Mouse (Mus musculus): Measurements from ENCODE around the gene Cd3eap. TPM values are rescaled to one million over a fixed set of nuclear protein-coding genes. Genes with fewer than 3 reads are reported as not detected.

The Cd3eap gene
- total RNA-seq, 2 experiments from 2014 or later, result 15.9 to 18.7 TPM

- intact Hi-C loops (cut with DNase I), result no loop called here
- no peak for DNase-seq
Measured at GRCm38 (mm10) chr7:19337122-19337521, 22.2 kb downstream of the Cd3eap start.

GRCm38 (mm10) chr7:19335583-19335982, 23.7 kb downstream of the Cd3eap start:
- intact Hi-C loops (cut with DNase I), result no loop called here

DNA sequence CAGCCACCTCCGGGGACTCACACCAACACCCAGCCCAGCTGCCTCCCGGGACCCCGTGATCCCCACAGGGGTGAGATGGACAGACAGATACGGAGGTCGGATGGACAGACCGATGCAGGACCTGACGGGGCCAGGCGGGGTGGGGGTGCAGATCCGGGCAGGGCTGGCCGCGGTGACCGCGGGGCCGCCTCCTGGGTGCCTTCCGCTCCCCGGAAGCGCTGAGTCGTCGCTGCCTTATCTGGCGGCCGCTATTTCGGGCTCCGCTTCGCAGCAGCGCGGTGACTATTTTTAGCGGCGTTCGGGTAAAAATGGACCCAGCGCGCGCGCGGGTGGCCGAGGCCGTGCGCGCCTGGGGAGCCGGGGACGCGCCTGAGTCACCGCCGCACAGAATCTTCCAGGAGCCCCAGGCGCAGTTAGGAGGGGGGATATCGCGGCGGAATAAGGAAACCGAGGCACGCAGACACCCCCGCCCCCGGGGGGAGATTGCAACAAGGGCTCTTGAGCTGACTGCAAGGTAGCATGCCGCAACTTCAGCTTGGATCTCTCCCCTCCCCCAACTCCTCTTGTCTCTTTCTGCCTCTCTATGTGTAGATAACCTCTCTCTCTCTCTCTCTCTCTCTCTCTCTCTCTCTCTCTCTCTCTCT, 26.5 kb downstream of the Cd3eap start:
- intact Hi-C loops (cut with DNase I), result no loop called here
- DNase-seq, result peak; percentile 51

More at GRCm38 (mm10) chr7:19335583-19335982, 23.7 kb downstream of the Cd3eap start:
- DNase-seq, result no peak

DNA sequence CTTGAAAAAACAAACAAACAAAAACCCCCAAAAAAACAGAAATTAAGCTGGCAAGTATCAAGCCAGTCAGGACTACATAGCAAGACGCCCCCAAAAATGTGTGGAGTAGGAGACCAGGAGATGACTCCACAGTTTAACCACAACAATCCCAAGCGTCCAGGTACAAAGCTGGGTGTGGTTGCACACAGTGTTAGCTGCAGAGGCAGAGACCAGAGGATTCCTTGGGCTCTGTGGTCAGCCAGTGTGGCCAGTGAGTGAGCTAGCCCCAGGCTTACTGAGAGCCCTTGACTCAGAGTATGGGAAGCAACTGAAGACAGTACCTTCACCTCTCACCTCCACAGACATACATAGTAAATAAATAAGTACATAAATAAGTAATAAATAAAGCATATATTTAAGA, 27.4 kb downstream of the Cd3eap start:
- intact Hi-C loops (cut with DNase I), result no loop called here
- no peak for DNase-seq

- intact Hi-C loops (cut with DNase I), result no loop called here
- no peak for DNase-seq
Measured at GRCm38 (mm10) chr7:19328425-19328824, 30.9 kb downstream of the Cd3eap start.

DNA sequence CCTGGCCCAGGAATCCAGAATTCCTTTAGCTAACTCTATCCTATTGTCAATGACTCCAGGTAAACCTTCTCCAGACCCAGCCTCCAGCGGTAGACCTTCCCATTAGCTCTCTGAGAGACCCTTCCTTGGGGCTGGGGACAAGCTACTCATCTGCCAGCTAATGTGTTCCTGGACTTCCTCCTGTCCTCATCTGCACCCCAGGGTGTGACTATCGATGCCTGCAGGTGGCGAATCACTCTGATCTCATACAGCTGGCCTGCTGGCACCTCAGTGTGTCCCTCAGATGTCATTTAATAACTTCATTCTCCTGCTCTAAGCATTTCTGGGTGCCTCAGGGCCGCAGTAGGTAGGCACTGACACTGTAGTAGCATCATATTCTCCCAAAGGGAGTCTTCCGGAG, 31.5 kb downstream of the Cd3eap start:
- DNase-seq, result no peak
- intact Hi-C loops (cut with DNase I), result no loop called here

- intact Hi-C loops (cut with DNase I), result no loop called here
- peak; percentile 72 for DNase-seq
Measured at GRCm38 (mm10) chr7:19327128-19327527, 32.2 kb downstream of the Cd3eap start.

DNA sequence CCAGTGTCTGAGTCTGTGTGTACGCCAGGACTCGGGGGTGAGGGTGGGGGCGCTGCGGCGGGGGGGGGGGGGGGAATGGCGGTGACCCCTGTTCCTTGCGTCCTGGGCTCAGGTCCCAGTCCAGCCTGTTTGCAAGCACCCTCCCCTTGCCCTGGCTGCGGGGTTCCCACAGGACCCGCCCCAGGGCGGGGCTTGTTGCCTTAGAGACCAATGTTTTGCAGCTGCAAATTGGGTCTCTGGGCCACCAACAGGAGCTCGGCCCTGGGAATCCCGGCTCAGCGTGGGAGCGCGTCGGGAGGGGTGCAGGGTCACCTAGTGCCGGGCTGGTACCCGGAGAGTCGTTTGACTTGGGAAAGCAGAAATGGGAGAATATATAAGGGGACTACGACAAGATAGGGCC, 32.9 kb downstream of the Cd3eap start:
- peak; percentile 74 for DNase-seq

DNA sequence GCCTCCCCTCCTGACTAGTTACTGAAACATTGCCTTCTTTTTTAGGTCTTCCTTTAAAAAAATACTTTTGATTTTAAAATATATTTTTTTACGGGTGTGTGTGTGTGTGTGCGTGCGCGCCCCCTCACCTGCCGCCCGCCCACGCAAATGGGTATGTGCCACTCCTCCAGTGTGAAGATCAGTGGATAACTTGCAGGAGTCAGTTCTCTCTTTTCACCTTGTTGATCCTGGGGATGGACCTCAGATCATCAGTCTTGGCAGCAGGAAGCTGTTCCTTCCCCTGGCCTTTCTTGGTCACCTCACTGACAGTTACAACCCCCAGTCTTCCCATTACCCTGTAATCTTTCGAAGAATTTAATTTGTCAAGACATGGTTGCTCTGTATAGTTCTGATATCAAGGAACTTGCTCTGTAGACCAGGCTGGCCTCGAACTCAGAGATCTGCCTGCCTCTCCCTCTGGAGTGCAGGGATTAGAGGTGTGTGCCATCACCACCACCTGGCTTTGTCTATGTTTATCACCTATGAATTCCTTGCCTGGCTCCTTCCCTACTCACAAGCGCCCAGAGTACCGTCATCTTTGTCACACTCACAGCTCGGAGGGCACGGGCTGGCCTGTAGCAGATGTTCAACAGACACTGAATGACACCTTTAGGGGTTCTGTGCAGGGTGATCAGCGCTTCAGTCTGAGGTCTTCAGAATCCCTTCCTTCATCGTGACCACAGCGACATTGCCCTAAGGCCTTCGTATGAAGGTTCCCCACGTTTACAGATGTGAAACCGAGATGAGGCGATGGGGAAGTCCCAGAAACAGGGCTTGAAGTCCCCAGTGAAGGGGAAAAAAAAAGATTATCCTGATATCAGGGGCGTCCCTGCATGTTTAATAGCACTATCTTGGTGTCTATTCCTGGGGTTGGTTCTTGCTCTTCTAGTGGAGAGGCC, 33.8 kb downstream of the Cd3eap start:
- no peak for DNase-seq
- intact Hi-C loops (cut with DNase I), result no loop called here

More for the DNA sequence above, 32.9 kb downstream of the Cd3eap start:
- intact Hi-C loops (cut with DNase I), result no loop called here

GRCm38 (mm10) chr7:19324221-19324620, 35.1 kb downstream of the Cd3eap start:
- intact Hi-C loops (cut with DNase I), result no loop called here
- no peak for DNase-seq

- DNase-seq, result no peak
- intact Hi-C loops (cut with DNase I), result no loop called here
Measured at GRCm38 (mm10) chr7:19322489-19322888, 36.8 kb downstream of the Cd3eap start.

DNA sequence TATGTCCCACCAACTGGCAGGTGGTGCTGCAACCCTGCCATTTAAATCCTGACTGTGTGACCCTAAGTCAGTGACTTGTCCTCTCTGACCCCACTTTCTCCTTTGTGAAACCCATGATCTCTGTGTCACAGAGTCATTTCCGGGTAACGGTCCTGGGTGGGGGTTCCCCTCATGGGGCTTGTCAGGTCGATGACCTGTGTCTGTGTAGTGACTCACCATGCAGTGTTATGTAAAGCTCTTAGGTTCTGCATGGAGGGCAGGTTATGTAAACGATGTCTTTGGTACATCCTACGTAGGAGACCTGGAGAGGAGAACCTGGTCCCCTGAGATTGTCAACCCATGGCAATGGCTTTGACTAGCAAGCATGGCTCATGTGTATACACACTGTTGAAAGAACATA, 37.8 kb downstream of the Cd3eap start:
- DNase-seq, result no peak
- intact Hi-C loops (cut with DNase I), result no loop called here

GRCm38 (mm10) chr7:19320637-19321036, 38.6 kb downstream of the Cd3eap start:
- intact Hi-C loops (cut with DNase I), result no loop called here
- DNase-seq, result no peak

DNA sequence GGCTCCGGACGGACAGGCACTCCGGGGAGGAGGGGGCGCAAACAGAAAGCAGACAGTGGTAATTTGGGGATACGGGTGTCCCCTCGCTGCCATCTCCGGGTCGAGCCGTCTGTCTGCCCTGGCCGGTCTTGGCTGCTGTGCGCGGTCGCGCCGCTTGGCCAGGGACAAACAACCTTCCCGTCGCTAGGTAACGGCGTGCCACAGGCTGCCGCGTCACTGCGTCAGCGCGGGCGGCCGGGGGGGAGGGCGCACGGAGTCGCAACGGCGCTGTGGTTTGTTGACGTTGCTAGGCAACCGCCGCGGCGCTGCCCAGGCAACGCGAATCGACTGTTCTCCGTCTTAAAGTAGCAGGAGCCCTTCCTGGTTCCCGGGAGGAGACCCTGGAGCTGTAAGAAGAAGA, 39.4 kb downstream of the Cd3eap start:
- peak; percentile 97 for DNase-seq
- intact Hi-C loops (cut with DNase I), result no loop called here

DNA sequence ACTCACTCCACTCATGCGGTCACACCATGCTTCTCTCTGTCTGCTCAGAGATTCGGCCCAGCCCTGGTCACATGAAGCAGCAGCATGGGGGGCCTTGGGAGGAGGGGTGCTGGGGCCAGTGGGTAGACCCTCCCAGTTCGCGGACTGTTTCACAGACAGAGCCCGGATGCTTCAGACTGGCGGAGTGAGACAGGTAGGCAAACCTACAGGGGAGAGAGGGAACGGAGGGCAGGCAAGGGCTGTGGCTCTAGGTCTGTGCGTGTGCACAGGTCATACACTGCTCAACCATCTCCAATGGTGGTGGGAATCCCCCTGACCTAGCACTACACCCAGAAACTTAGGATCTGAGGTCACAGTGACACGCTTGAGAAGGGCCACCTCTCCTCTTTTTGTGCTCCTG, 39.8 kb downstream of the Cd3eap start:
- intact Hi-C loops (cut with DNase I), result no loop called here
- DNase-seq, result no peak

DNA sequence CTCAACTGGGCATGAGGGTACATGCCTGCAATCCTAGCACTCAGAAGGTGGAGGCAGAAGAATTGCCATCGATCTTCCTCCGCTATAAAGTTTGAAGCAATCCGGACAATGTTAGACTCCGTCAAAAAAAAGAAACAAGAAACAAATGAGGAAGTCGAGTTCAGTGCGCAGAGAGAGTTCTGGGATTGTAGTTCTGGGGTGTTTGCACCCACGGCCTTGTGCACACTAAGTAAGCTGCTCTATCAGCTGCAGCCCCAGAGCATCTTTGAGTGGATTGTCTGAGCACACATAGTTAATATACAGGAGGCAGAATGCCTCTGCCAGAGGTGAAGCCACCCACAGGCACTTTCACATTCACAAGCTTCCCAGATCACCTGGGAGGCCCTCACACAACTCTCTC, 40.6 kb downstream of the Cd3eap start:
- DNase-seq, result no peak
- intact Hi-C loops (cut with DNase I), result no loop called here

DNA sequence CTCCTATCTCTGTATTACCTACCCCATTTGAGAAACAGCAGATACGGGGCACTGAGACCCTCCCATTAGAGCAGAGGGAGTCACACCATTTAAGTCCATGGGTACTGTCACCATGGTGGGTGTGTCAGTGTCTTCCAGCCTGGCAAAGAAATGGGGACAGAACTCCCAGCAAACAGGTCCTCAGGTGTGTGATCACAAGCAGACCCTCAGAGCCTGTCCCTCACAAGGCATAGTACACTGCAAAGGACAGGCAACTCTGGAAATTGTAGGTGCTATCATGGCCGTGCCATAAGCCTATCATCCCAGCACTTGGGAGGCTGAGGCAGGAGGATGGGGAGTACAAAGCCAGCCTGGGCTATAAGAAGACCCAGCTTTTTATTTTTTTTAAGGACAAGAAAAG, 41.1 kb downstream of the Cd3eap start:
- no peak for DNase-seq
- intact Hi-C loops (cut with DNase I), result no loop called here

GRCm38 (mm10) chr7:19316451-19317161, 42.7 kb downstream of the Cd3eap start:
- intact Hi-C loops (cut with DNase I), result no loop called here
- no peak for DNase-seq

- intact Hi-C loops (cut with DNase I), result no loop called here
- DNase-seq, result no peak
Measured at GRCm38 (mm10) chr7:19314033-19314432, 45.2 kb downstream of the Cd3eap start.

DNA sequence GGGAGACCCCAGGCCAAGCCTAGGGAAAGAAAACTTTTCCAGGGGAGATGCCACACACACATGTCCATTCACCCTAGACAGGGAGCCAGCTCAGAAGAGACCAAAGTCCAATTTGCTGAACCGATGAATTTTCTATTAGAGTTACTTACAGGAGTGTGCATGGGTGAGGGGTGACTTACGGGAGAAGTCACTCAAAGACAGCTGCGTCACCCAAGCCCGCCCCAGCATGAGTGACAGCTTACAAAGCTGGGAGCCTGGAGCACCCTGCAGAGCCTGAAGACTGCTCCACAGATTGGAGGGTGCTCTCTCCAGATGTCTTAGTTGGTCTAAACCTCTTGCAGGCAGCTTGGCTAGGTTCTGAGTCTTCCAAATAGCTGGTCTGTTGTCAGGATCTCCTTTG, 47.3 kb downstream of the Cd3eap start:
- intact Hi-C loops (cut with DNase I), result no loop called here

DNA sequence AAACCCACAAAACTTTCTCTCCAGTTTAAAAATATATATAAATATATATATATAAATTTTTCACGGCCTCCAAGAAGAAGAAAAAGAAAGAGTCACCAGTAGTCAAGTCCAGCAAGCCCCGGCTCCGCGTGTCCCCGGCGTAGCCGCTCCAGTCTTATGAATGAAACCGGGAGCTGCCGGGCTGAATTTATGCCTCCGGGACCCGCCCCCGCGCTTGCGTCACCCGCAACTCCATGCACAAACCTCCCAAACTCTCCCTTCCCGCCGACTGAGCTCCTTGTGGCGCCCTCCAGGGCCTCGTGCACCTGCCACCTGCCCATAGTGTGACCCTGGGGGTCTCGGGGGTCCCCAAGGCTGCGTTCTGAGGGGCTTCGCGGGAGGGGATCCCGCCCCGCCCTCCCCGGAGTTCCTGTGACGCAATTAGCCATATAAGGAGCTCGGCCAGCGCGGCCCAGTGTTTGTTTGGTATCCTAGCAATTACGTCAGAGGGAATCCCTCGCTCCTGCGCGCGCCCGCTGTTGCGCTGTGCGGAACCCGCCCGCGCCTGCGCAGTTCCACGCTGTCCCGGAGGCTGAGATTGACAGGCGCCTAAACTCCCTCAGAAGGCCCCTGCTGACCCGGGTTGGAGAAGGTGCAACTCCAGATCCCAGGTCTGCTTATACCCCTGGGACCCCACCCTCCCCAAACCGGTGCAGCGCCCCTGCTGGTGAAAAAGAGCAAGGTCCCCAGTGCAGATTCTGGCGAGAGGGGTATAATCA, 49.2 kb downstream of the Cd3eap start, which contains the start of gene Fosb:
Fosb (minus strand) TSS at position 168 of the 758 bp plus-strand sequence.
- peak; percentile 97 for DNase-seq
- intact Hi-C loops (cut with DNase I), result no loop called here

More for the DNA sequence above, 47.3 kb downstream of the Cd3eap start:
- no peak for DNase-seq
